Mouse (Mus musculus): ENCODE data around the gene Masp2. TPM values are rescaled to one million over a fixed set of nuclear protein-coding genes. Genes with fewer than 3 reads are reported as not detected.
A peak's percentile ranks its signal among the peaks of the same experiment; 100 is the strongest.

Masp2 gene
- polyA plus RNA-seq, 1 experiment from 2014 or later: not detected

- H3K36me3 ChIP-seq (ENCODE audit: insufficient read depth, low read length): peaks cover 54% of the 10 kb centered on the region
- TF ChIP-seq CTCF (IDR thresholded peaks at IDR 0.05): no peak
- peak; percentile 70 for TF ChIP-seq EP300 (IDR thresholded peaks at IDR 0.05)
- ATAC-seq: peak; percentile 89
Measured at GRCm38 (mm10) chr4:148619805-148620204, 17.5 kb downstream of the Masp2 start.

GRCm38 (mm10) chr4:148620718-148621117 lies 18.4 kb downstream of the Masp2 start:
- DNase-seq (ENCODE audit: low spot score): no peak
- peaks cover 48% of the 10 kb centered on the region for H3K36me3 ChIP-seq (ENCODE audit: insufficient read depth, low read length)
- no peaks in the 10 kb centered on the region for H3K27me3 ChIP-seq (replicated peaks; ENCODE audit: insufficient read depth, low read length)
- H3K4me1 ChIP-seq (ENCODE audit: insufficient read depth, low read depth, low read length): peaks cover 2% of the 10 kb centered on the region; the same call in 1 of the 2 replicates
- H3K27ac ChIP-seq (ENCODE audit: low read length): no peak overlapping the region
- 63% methylated on average over 1 of the region's 1 CpGs for WGBS
- H3K4me2 ChIP-seq (replicated peaks; ENCODE audit: low read depth, low read length): no peak overlapping the region
- TF ChIP-seq CTCF (IDR thresholded peaks at IDR 0.05) (no peak), EP300 (IDR thresholded peaks at IDR 0.05) (no peak)
- H3K9ac ChIP-seq (replicated peaks; ENCODE audit: low read depth): no peak overlapping the region
- no peaks in the 10 kb centered on the region for H3K9me3 ChIP-seq (ENCODE audit: low read length)
- no peak for ATAC-seq
- H3K4me3 ChIP-seq (ENCODE audit: low read depth, low read length): no peak overlapping the region

More at GRCm38 (mm10) chr4:148619805-148620204, 17.5 kb downstream of the Masp2 start:
- no peak overlapping the region for H3K4me2 ChIP-seq (replicated peaks; ENCODE audit: low read depth, low read length)
- no peak overlapping the region for H3K9ac ChIP-seq (replicated peaks; ENCODE audit: low read depth)
- peak; percentile 70 for DNase-seq (ENCODE audit: low spot score)
- peak overlapping the region; percentile 52; the same call in 1 of the 2 replicates for H3K27ac ChIP-seq (ENCODE audit: low read length)
- H3K9me3 ChIP-seq (ENCODE audit: low read length): no peaks in the 10 kb centered on the region
- no peaks in the 10 kb centered on the region for H3K27me3 ChIP-seq (replicated peaks; ENCODE audit: insufficient read depth, low read length)
- 64% methylated on average over 1 of the region's 1 CpGs for WGBS
- H3K4me3 ChIP-seq (ENCODE audit: low read depth, low read length): no peak overlapping the region
- peaks cover 2% of the 10 kb centered on the region; the same call in 1 of the 2 replicates for H3K4me1 ChIP-seq (ENCODE audit: insufficient read depth, low read depth, low read length)

GRCm38 (mm10) chr4:148622485-148622884 lies 20.1 kb downstream of the Masp2 start:
- Histone ChIP-seq H3K27me3 (replicated peaks; ENCODE audit: insufficient read depth, low read length) (no peaks in the 10 kb centered on the region), H3K9me3 (ENCODE audit: low read length) (no peaks in the 10 kb centered on the region), H3K27ac (ENCODE audit: low read length) (no peak overlapping the region), H3K4me1 (ENCODE audit: insufficient read depth, low read depth, low read length) (peaks cover 2% of the 10 kb centered on the region; the same call in 1 of the 2 replicates), H3K4me3 (ENCODE audit: low read depth, low read length) (no peak overlapping the region), H3K36me3 (ENCODE audit: insufficient read depth, low read length) (peaks cover 41% of the 10 kb centered on the region), H3K4me2 (replicated peaks; ENCODE audit: low read depth, low read length) (no peak overlapping the region), H3K9ac (replicated peaks; ENCODE audit: low read depth) (no peak overlapping the region)
- TF ChIP-seq CTCF (IDR thresholded peaks at IDR 0.05) (no peak), EP300 (IDR thresholded peaks at IDR 0.05) (no peak)
- WGBS: 77% methylated on average over 4 of the region's 4 CpGs
- DNase-seq (ENCODE audit: low spot score): no peak
- ATAC-seq: no peak

- Histone ChIP-seq H3K9me3 (ENCODE audit: low read length) (no peaks in the 10 kb centered on the region), H3K36me3 (ENCODE audit: insufficient read depth, low read length) (peaks cover 37% of the 10 kb centered on the region), H3K9ac (replicated peaks; ENCODE audit: low read depth) (no peak overlapping the region), H3K4me1 (ENCODE audit: insufficient read depth, low read depth, low read length) (peaks cover 2% of the 10 kb centered on the region; the same call in 1 of the 2 replicates), H3K27ac (ENCODE audit: low read length) (no peak overlapping the region), H3K4me2 (replicated peaks; ENCODE audit: low read depth, low read length) (no peak overlapping the region), H3K27me3 (replicated peaks; ENCODE audit: insufficient read depth, low read length) (no peaks in the 10 kb centered on the region), H3K4me3 (ENCODE audit: low read depth, low read length) (no peak overlapping the region)
- 77% methylated on average over 4 of the region's 4 CpGs for WGBS
- ATAC-seq: no peak
- DNase-seq (ENCODE audit: low spot score): no peak
- TF ChIP-seq CTCF (IDR thresholded peaks at IDR 0.05): no peak
Measured at GRCm38 (mm10) chr4:148623609-148624008, 21.3 kb downstream of the Masp2 start.

GRCm38 (mm10) chr4:148625010-148625409 lies 22.7 kb downstream of the Masp2 start:
- Histone ChIP-seq H3K9me3 (ENCODE audit: low read length) (no peaks in the 10 kb centered on the region), H3K27me3 (replicated peaks; ENCODE audit: insufficient read depth, low read length) (no peaks in the 10 kb centered on the region), H3K4me1 (ENCODE audit: insufficient read depth, low read depth, low read length) (peaks cover 2% of the 10 kb centered on the region; the same call in 1 of the 2 replicates), H3K27ac (ENCODE audit: low read length) (no peak overlapping the region), H3K9ac (replicated peaks; ENCODE audit: low read depth) (no peak overlapping the region), H3K36me3 (ENCODE audit: insufficient read depth, low read length) (peaks cover 24% of the 10 kb centered on the region; the same call in 1 of the 2 replicates), H3K4me3 (ENCODE audit: low read depth, low read length) (no peak overlapping the region), H3K4me2 (replicated peaks; ENCODE audit: low read depth, low read length) (peak overlapping the region; percentile 67; the same call in 1 of the 2 replicates)
- TF ChIP-seq EP300 (IDR thresholded peaks at IDR 0.05): no peak
- TF ChIP-seq CTCF (IDR thresholded peaks at IDR 0.05): peak; percentile 19; the same call in 1 of the 2 replicates
- 71% methylated on average over 10 of the region's 10 CpGs for WGBS
- no peak for DNase-seq (ENCODE audit: low spot score)
- no peak for ATAC-seq

GRCm38 (mm10) chr4:148625756-148626622 lies 23.6 kb downstream of the Masp2 start:
- Histone ChIP-seq H3K4me2 (replicated peaks; ENCODE audit: low read depth, low read length) (peak overlapping the region; percentile 67), H3K4me1 (ENCODE audit: insufficient read depth, low read depth, low read length) (peaks cover 2% of the 10 kb centered on the region; the same call in 1 of the 2 replicates), H3K27ac (ENCODE audit: low read length) (peak overlapping the region; percentile 99), H3K9ac (replicated peaks; ENCODE audit: low read depth) (peak overlapping the region; percentile 100), H3K9me3 (ENCODE audit: low read length) (no peaks in the 10 kb centered on the region), H3K27me3 (replicated peaks; ENCODE audit: insufficient read depth, low read length) (no peaks in the 10 kb centered on the region), H3K36me3 (ENCODE audit: insufficient read depth, low read length) (peaks cover 21% of the 10 kb centered on the region; the same call in 1 of the 2 replicates), H3K4me3 (ENCODE audit: low read depth, low read length) (peak overlapping the region; percentile 89)
- TF ChIP-seq CTCF (IDR thresholded peaks at IDR 0.05) (no peak), EP300 (IDR thresholded peaks at IDR 0.05) (no peak)
- WGBS: under 1% methylated on average over 57 of the region's 57 CpGs
- DNase-seq (ENCODE audit: low spot score) (peak; percentile 80), ATAC-seq (peak; percentile 67)
